Mouse (Mus musculus) forebrain, embryonic 11.5 days (tissue): ENCODE measurements at regions not wholly inside any gene's neighbourhood (a gene's known extent, or its start where the extent isn't known, plus 50 kb on each side); places are given as distances from the start of the nearest gene placed in this dataset.

Source experiments
- ATAC-seq: fragments of 200-750 bp; cut with Nextera tagmentation; replicated peaks from 2 replicates; pipeline ENCODE4 v1.8.0; 2017; ENCODE audit warnings: moderate TSS enrichment; ENCODE audit not compliant: low FRiP score
- DNase-seq: peaks from one replicate; pipeline ENCODE4 v3.0.0-alpha.2; 2017; ENCODE audit warnings: low spot score
- H3K27ac ChIP-seq: fragments of 300-500 bp; sonication (generic); 2 replicates; pipeline ENCODE4 v1.5.1; 2014; ENCODE audit warnings: low read depth, low read length
- H3K27me3 ChIP-seq: fragments of 300-500 bp; sonication (generic); 2 replicates; pipeline ENCODE4 v1.6.1; 2014; ENCODE audit warnings: mild to moderate bottlenecking, low read length, mixed read lengths; ENCODE audit not compliant: control insufficient read depth, insufficient read depth
- H3K36me3 ChIP-seq: fragments of 300-500 bp; sonication (generic); 2 replicates; pipeline ENCODE4 v1.6.1; 2014; ENCODE audit warnings: mild to moderate bottlenecking, low read length, moderate library complexity, mixed read lengths; ENCODE audit not compliant: control insufficient read depth, insufficient read depth
- H3K4me1 ChIP-seq: fragments of 300-500 bp; sonication (generic); replicated peaks from 2 replicates; pipeline ENCODE4 v1.6.1; 2014; ENCODE audit warnings: low read length, mixed read lengths; ENCODE audit not compliant: control insufficient read depth, insufficient read depth
- H3K4me2 ChIP-seq: fragments of 300-500 bp; sonication (generic); 2 replicates; pipeline ENCODE4 v1.6.1; 2014; ENCODE audit warnings: low read depth, mild to moderate bottlenecking, low read length, moderate library complexity, mixed read lengths; ENCODE audit not compliant: severe bottlenecking
- H3K4me3 ChIP-seq: fragments of 300-500 bp; sonication (generic); 2 replicates; pipeline ENCODE4 v1.5.1; 2014; ENCODE audit warnings: low read depth, low read length
- H3K9ac ChIP-seq: fragments of 300-500 bp; sonication (generic); 2 replicates; pipeline ENCODE4 v1.6.1; 2014; ENCODE audit warnings: low read length
- H3K9me3 ChIP-seq: fragments of 300-500 bp; sonication (generic); 2 replicates; pipeline ENCODE4 v1.6.1; 2016; ENCODE audit warnings: low read length, mixed read lengths; ENCODE audit not compliant: control insufficient read depth
- WGBS: fragments of 180-500 bp; shearing (Covaris S2); extraction: QIAGEN DNeasy Blood & Tissue Kit; methylation state at CpG from one replicate; pipeline ENCODE4 v1.1.7; 2014; 5-methylcytosine and 5-hydroxymethylcytosine counted together

DNA sequence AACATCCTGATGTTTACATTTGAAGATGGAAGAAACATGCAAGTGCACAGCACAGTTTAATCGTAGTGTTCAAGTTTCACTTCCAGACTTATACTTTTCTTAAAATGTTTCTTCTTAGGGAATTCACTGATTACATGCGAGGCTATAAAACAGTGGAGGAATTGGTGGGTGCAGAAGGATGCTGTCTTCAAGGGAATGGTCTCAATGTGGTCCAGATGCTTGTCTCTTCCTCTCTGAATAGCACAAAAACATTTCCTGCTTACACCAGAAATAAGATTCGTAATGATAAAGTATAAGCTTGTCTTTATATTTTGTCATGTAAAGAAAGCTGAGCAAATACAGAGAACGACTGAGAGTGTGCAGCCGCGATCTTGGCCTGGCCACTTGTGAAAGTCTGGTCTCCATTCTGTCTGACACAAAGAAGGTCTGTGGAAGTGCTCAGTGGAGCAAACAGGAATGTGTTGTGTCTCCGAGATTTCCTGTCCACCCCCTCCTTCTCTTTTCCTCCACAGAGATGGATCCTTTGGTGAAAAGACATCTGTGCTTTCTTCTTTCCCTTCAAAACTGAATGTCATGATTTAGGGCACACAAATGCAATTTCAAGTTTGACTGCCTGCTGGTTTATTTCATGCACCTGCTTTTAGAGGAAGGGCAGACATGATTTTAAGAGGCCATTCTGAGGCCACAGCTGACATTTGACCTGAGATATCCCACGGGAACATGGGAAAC is 346.1 kb upstream of the Rgmb start:
- Histone ChIP-seq H3K36me3 (no peaks in the 10 kb centered on the region), H3K4me1 (no peaks in the 10 kb centered on the region), H3K4me3 (no peak overlapping the region), H3K4me2 (no peak overlapping the region), H3K27ac (no peak overlapping the region), H3K9ac (no peak overlapping the region), H3K9me3 (no peaks in the 10 kb centered on the region), H3K27me3 (no peaks in the 10 kb centered on the region)
- no peak for DNase-seq
- 40% methylated on average over 8 of the region's 8 CpGs for WGBS
- 0 out of 2 replicates have a peak, but pooled peaks have one; percentile 46 for ATAC-seq

DNA sequence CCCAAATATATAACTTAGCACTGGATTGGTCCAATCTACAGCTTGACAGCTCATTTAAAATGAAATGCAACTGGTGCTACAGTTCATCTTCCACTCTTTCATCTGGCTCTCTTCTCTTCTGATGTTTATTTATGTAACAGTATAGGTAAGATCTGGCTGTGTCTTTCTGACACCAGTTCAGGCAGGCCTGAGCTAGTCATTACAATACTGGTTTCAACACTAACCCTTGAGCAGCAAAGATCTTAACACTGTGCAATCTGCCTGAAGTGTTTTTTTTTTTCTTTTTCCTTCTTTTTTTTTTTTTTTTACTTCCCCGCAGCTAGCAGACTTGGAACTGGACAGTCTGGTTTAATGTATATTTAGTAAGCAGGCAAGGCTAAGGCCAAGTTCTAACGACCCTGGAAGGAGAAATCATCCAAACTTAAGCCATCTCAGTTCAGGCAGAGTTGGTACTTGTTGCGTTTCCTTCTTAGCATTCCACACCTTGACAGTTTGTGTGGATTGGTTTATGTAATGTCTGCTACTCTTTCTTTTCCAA is 342.8 kb upstream of the Rgmb start:
- no peak overlapping the region for H3K27ac ChIP-seq
- DNase-seq (no peak), ATAC-seq (no peak)
- no peaks in the 10 kb centered on the region for H3K9me3 ChIP-seq
- H3K27me3 ChIP-seq, result no peaks in the 10 kb centered on the region
- no peak overlapping the region for H3K4me2 ChIP-seq
- WGBS, result 88% methylated on average over 3 of the region's 3 CpGs
- H3K9ac ChIP-seq, result no peak overlapping the region
- no peaks in the 10 kb centered on the region for H3K4me1 ChIP-seq
- H3K4me3 ChIP-seq, result no peak overlapping the region
- no peaks in the 10 kb centered on the region for H3K36me3 ChIP-seq

DNA sequence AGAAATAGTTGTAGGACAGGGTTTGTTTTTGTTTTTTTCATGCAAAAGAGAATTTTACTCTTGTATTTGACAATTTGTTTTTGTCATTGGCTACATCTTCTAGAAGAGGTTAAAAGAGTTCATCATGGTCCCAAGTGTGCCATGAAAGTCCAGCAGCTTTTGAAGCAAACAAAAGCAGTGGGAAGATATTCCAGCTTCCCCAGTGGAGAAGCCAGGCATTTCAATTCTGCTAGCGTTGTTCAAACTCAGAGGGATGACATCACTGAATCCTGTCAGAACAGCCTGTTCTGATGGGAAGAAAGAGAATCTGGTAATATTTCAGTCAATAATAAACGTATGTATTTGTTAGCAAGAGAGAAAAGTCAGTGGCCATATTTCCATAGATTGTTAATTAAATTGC is 335.9 kb upstream of the Rgmb start:
- no peak overlapping the region for H3K9ac ChIP-seq
- 74% methylated on average over 2 of the region's 2 CpGs for WGBS
- H3K4me2 ChIP-seq, result no peak overlapping the region
- H3K4me1 ChIP-seq, result no peaks in the 10 kb centered on the region
- DNase-seq, result no peak
- no peaks in the 10 kb centered on the region for H3K36me3 ChIP-seq
- no peak for ATAC-seq
- H3K4me3 ChIP-seq, result no peak overlapping the region
- H3K27me3 ChIP-seq, result no peaks in the 10 kb centered on the region
- no peak overlapping the region for H3K27ac ChIP-seq
- H3K9me3 ChIP-seq, result no peaks in the 10 kb centered on the region

DNA sequence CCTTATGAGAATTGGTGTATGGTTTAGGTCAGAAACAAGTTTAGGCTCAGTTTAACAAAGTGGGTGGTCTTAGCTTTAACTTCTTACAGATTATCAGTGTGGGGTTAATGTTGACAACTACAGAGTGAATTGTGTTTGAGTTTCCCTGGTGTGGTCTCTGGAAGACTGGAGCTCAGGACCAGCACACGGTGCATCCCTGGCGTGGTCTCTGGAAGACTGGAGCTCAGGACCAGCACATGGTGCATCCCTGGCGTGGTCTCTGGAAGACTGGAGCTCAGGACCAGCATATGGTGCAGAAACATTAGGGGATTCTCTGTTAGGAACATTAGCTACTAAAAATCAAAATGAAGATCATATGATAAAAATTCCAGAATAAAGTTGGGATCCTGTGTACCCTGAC is 327.3 kb upstream of the Rgmb start:
- Histone ChIP-seq H3K9ac (no peak overlapping the region), H3K27me3 (no peaks in the 10 kb centered on the region), H3K4me2 (no peak overlapping the region), H3K36me3 (no peaks in the 10 kb centered on the region), H3K4me1 (no peaks in the 10 kb centered on the region), H3K9me3 (no peaks in the 10 kb centered on the region), H3K27ac (no peak overlapping the region), H3K4me3 (no peak overlapping the region)
- WGBS, result 61% methylated on average over 3 of the region's 3 CpGs
- ATAC-seq, result peak; percentile 61; the same call in 1 of the 2 replicates
- no peak for DNase-seq

DNA sequence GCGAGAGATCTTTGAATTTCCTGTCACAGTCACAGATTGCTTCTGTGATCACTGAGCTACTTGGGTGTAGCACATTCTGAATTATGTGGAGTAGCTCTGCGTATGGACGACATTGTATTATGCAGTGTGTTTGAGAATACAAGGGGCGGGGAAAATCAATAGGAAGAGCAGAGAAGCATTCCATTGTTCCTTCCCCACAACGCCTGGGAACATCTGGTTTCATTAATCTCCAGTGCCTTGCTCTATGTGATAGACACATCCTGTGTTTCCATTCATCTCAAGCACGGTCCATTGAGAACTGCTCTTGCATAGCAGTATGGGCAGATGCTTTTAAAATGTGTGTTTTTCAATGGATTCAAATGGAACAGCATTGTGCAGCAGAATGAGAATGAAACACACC is 326.9 kb upstream of the Rgmb start:
- WGBS, result 41% methylated on average over 6 of the region's 6 CpGs
- DNase-seq (no peak), ATAC-seq (peak; percentile 46; the same call in 1 of the 2 replicates)
- Histone ChIP-seq H3K4me3 (no peak overlapping the region), H3K27me3 (no peaks in the 10 kb centered on the region), H3K9me3 (no peaks in the 10 kb centered on the region), H3K4me1 (no peaks in the 10 kb centered on the region), H3K9ac (no peak overlapping the region), H3K27ac (no peak overlapping the region), H3K4me2 (no peak overlapping the region), H3K36me3 (no peaks in the 10 kb centered on the region)

DNA sequence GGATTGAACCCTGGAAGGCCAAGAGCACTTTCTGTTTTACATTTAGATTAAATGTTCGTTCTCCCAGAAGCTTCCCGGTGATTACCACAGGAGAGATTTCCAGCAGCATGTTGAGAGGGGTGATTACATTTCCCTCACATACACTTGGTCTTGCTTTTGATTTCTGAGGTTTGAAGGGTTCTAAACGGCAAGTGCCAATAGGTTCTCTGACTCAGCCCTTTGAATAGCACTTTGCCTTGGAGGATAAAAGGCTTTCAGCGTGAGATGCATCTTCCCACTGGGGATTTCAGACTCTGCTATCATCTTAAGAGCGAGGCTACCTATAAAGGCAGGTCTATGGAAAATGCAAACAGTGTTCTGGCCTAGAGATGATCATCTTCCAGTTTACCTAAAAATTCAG is 326.3 kb upstream of the Rgmb start:
- H3K9ac ChIP-seq, result no peak overlapping the region
- DNase-seq (no peak), ATAC-seq (no peak)
- H3K27ac ChIP-seq, result no peak overlapping the region
- H3K4me1 ChIP-seq, result no peaks in the 10 kb centered on the region
- H3K36me3 ChIP-seq, result no peaks in the 10 kb centered on the region
- H3K4me2 ChIP-seq, result no peak overlapping the region
- 67% methylated on average over 5 of the region's 5 CpGs for WGBS
- H3K4me3 ChIP-seq, result no peak overlapping the region
- no peaks in the 10 kb centered on the region for H3K27me3 ChIP-seq
- H3K9me3 ChIP-seq, result no peaks in the 10 kb centered on the region

DNA sequence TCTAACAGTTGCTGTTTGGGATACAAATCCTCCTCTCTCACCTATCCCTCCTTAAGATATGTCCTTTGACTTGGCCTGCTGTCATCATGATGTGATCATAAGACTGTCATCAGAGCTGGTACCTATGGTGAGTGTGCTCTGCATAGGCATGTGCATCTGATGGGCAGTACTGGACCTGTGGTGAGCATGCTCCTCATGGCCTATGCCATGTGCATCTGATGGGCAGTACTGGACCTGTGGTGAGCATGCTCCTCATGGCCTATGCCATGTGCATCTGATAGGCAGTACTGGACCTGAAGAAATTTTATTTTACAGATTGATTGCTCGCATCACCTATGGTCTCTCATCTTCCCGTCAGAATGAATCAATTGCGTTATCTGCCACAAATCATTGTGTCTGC is 325.8 kb upstream of the Rgmb start:
- H3K4me1 ChIP-seq, result no peaks in the 10 kb centered on the region
- H3K27ac ChIP-seq, result no peak overlapping the region
- no peak overlapping the region for H3K4me3 ChIP-seq
- H3K27me3 ChIP-seq, result no peaks in the 10 kb centered on the region
- 91% methylated on average over 3 of the region's 3 CpGs for WGBS
- H3K36me3 ChIP-seq, result no peaks in the 10 kb centered on the region
- H3K4me2 ChIP-seq, result no peak overlapping the region
- ATAC-seq (0 out of 2 replicates have a peak, but pooled peaks have one; percentile 53), DNase-seq (no peak)
- H3K9ac ChIP-seq, result no peak overlapping the region
- no peaks in the 10 kb centered on the region for H3K9me3 ChIP-seq

DNA sequence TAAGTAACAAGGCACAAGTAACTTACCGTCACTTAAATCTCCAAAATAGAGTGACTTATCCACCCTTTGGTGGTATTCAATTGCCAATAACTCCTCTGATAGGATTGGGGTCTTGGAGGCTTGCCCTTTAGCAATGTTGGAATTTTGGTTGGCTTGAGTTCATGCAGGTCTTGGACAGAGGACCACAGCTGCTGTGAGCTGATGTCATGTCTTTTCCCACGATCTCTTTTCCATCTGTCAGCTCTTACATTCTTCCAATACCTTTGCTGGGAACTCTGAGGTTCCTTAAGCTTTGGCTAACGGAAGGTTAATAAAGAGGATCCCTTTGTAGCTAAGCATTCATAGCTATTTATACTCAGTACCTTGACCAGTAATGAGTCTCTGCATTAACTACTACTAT is 324.7 kb upstream of the Rgmb start:
- H3K4me1 ChIP-seq, result no peaks in the 10 kb centered on the region
- H3K27me3 ChIP-seq, result no peaks in the 10 kb centered on the region
- no peaks in the 10 kb centered on the region for H3K9me3 ChIP-seq
- H3K27ac ChIP-seq, result no peak overlapping the region
- H3K36me3 ChIP-seq, result no peaks in the 10 kb centered on the region
- ATAC-seq, result no peak
- no peak overlapping the region for H3K4me3 ChIP-seq
- no peak overlapping the region for H3K9ac ChIP-seq
- no peak overlapping the region for H3K4me2 ChIP-seq
- DNase-seq, result no peak
- 79% methylated on average over 3 of the region's 3 CpGs for WGBS
